Mouse (Mus musculus): ENCODE results near the gene Dlg2.
"Not testable (repeated sequence)": the region's sequence is repeated elsewhere in the genome, so short reads cannot be mapped to it uniquely, and the experiment has no call there.

The Dlg2 gene

GRCm38 (mm10) chr7:90825640-90826039 is 349.2 kb downstream of the Dlg2 start:
- CTCF ChIA-PET, result interaction anchor here (0.7 kb wide), 1 partner anchor 20 kb away, joined by 4 read pairs; no protein-coding TSS in a partner anchor

GRCm38 (mm10) chr7:90841276-90841675 is 364.8 kb downstream of the Dlg2 start:
- CTCF ChIA-PET, result no interaction called here

- CTCF ChIA-PET, result no interaction called here
Measured at GRCm38 (mm10) chr7:90843345-90844293, 367.1 kb downstream of the Dlg2 start.

GRCm38 (mm10) chr7:90876796-90877195 is 400.3 kb downstream of the Dlg2 start:
- CTCF ChIA-PET, result not testable (repeated sequence)

- CTCF ChIA-PET, result no interaction called here
Measured at GRCm38 (mm10) chr7:90882740-90883139, 406.3 kb downstream of the Dlg2 start.

GRCm38 (mm10) chr7:90886396-90887006 is 410.0 kb downstream of the Dlg2 start:
- CTCF ChIA-PET, result interaction anchor here (0.7 kb wide), 1 partner anchor 420 kb away, joined by 4 read pairs; no protein-coding TSS in a partner anchor

GRCm38 (mm10) chr7:90887007-90887720 is 410.7 kb downstream of the Dlg2 start:
- CTCF ChIA-PET, result no interaction called here

- CTCF ChIA-PET, result no interaction called here
Measured at GRCm38 (mm10) chr7:90927441-90927840, 451.0 kb downstream of the Dlg2 start.

- CTCF ChIA-PET, result no interaction called here
Measured at GRCm38 (mm10) chr7:90940726-90941125, 464.3 kb downstream of the Dlg2 start.

GRCm38 (mm10) chr7:90947073-90947472 is 470.6 kb downstream of the Dlg2 start:
- CTCF ChIA-PET, result no interaction called here

GRCm38 (mm10) chr7:90949212-90949611 is 472.7 kb downstream of the Dlg2 start:
- CTCF ChIA-PET, result no interaction called here

GRCm38 (mm10) chr7:90977241-90977640 is 500.8 kb downstream of the Dlg2 start:
- CTCF ChIA-PET, result no interaction called here

GRCm38 (mm10) chr7:90982069-90982468 is 505.6 kb downstream of the Dlg2 start:
- CTCF ChIA-PET, result no interaction called here

- CTCF ChIA-PET, result no interaction called here
Measured at GRCm38 (mm10) chr7:91010655-91011054, 534.2 kb downstream of the Dlg2 start.

- CTCF ChIA-PET, result no interaction called here
Measured at GRCm38 (mm10) chr7:91044998-91045741, 568.7 kb downstream of the Dlg2 start.

- CTCF ChIA-PET, result no interaction called here
Measured at GRCm38 (mm10) chr7:91045742-91046098, 569.2 kb downstream of the Dlg2 start.

GRCm38 (mm10) chr7:91063297-91064040 is 587.0 kb downstream of the Dlg2 start:
- CTCF ChIA-PET, result no interaction called here

GRCm38 (mm10) chr7:91071751-91072707 is 595.6 kb downstream of the Dlg2 start:
- CTCF ChIA-PET, result no interaction called here

GRCm38 (mm10) chr7:91086071-91086470 is 609.6 kb downstream of the Dlg2 start:
- CTCF ChIA-PET, result no interaction called here

Data from spleen, embryonic (tissue).